Mouse (Mus musculus): ENCODE data around the gene Knop1. TPM values are rescaled to one million over a fixed set of nuclear protein-coding genes. Genes with fewer than 3 reads are reported as not detected.

The Knop1 gene
- polyA plus RNA-seq (2012; rRNA removed): 4.1 and 4.5 TPM in 2 replicates

DNA sequence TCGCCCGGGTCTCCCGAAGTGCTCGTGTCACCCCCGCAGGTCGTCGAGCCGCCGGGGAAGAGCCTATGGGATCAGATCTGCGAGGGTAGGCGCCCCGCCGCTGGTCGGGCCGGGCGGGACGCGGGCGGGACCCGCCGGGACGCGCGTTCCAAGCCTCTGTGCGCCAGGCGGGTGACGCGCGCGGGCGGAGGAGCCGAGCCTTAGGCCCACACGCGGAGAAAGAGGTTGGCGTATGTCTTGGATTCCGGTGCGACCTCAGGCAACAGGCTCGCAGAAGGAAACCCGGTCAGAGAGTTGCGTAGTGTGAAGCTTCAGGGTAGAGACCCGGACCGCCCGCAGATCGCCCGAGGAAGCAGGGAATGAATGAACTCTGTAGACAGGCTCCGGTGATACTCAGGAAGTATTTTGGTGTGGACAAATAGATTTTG is at the start of gene Knop1:
Gene Knop1 (minus strand): TSS at position 378 of the 428 bp plus-strand sequence.
- under 1% methylated on average over 46 of the region's 46 CpGs for WGBS
- Histone ChIP-seq H3K4me3 (ENCODE audit: extremely low read depth, insufficient read depth, insufficient read length) (peak within 1 kb of the TSS; percentile 79), H3K36me3 (ENCODE audit: control insufficient read depth, insufficient read depth, low read length) (peaks cover 4% of the 10 kb centered on the region; the same call in 1 of the 2 replicates), H3K27ac (ENCODE audit: insufficient read depth, low read length) (peak within 1 kb of the TSS; percentile 38; the same call in 1 of the 2 replicates), H3K4me1 (ENCODE audit: control insufficient read depth, insufficient read depth, insufficient read length) (peaks cover 2% of the 10 kb centered on the region; the same call in 1 of the 2 replicates), H3K27me3 (ENCODE audit: control insufficient read depth, insufficient read depth, low read length) (no peaks in the 10 kb centered on the region)
- TF ChIP-seq POLR2A (IDR thresholded peaks at IDR 0.05; ENCODE audit: low read depth, low read length) (no peak), CTCF (IDR thresholded peaks at IDR 0.05; ENCODE audit: extremely low read depth, insufficient read depth, insufficient read length, insufficient replicate concordance) (no peak)
- no peak for DNase-seq (ENCODE audit: low read depth in 1 of 2, low spot score in 2 of 2)

- Histone ChIP-seq H3K27me3 (ENCODE audit: control insufficient read depth, insufficient read depth, low read length) (no peaks in the 10 kb centered on the region), H3K36me3 (ENCODE audit: control insufficient read depth, insufficient read depth, low read length) (no peaks in the 10 kb centered on the region), H3K4me3 (ENCODE audit: extremely low read depth, insufficient read depth, insufficient read length) (no peak overlapping the region), H3K27ac (ENCODE audit: insufficient read depth, low read length) (no peak overlapping the region), H3K4me1 (ENCODE audit: control insufficient read depth, insufficient read depth, insufficient read length) (peaks cover 2% of the 10 kb centered on the region; the same call in 1 of the 2 replicates)
- TF ChIP-seq CTCF (IDR thresholded peaks at IDR 0.05; ENCODE audit: extremely low read depth, insufficient read depth, insufficient read length, insufficient replicate concordance): no peak
- no peak for TF ChIP-seq POLR2A (IDR thresholded peaks at IDR 0.05; ENCODE audit: low read depth, low read length)
- 86% methylated on average over 4 of the region's 4 CpGs for WGBS
- no peak for DNase-seq (ENCODE audit: low read depth in 1 of 2, low spot score in 2 of 2)
Observed at GRCm38 (mm10) chr7:118904530-118904929, 48.5 kb upstream of the Knop1 start.

GRCm38 (mm10) chr7:118903879-118904278 is 47.8 kb upstream of the Knop1 start:
- Histone ChIP-seq H3K36me3 (ENCODE audit: control insufficient read depth, insufficient read depth, low read length) (no peaks in the 10 kb centered on the region), H3K27ac (ENCODE audit: insufficient read depth, low read length) (no peak overlapping the region), H3K4me1 (ENCODE audit: control insufficient read depth, insufficient read depth, insufficient read length) (peaks cover 2% of the 10 kb centered on the region; the same call in 1 of the 2 replicates), H3K27me3 (ENCODE audit: control insufficient read depth, insufficient read depth, low read length) (no peaks in the 10 kb centered on the region), H3K4me3 (ENCODE audit: extremely low read depth, insufficient read depth, insufficient read length) (no peak overlapping the region)
- TF ChIP-seq CTCF (IDR thresholded peaks at IDR 0.05; ENCODE audit: extremely low read depth, insufficient read depth, insufficient read length, insufficient replicate concordance) (no peak), POLR2A (IDR thresholded peaks at IDR 0.05; ENCODE audit: low read depth, low read length) (no peak)
- DNase-seq (ENCODE audit: low read depth in 1 of 2, low spot score in 2 of 2): no peak
- 80% methylated on average over 9 of the region's 9 CpGs for WGBS

DNA sequence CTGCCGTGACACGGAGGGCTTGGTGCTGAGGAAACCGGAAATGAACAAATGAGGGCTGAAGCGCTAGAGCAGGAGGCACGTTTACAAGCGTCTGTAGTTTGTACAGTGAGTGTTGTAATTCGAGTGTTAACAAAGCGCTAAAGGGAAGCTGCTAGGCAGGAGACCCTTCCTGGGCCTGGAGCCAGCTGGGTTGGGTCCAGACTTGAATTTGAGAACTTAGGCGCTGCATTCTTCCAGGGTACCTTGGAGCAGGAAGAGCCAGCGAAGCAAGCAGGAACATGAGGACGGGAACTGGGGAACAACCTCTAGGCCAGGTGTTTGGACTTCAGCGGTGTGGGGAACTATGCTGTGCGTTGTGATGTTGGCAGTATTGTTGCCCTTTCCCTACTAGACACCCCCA is 46.9 kb upstream of the Knop1 start:
- TF ChIP-seq CTCF (IDR thresholded peaks at IDR 0.05; ENCODE audit: extremely low read depth, insufficient read depth, insufficient read length, insufficient replicate concordance) (no peak), POLR2A (IDR thresholded peaks at IDR 0.05; ENCODE audit: low read depth, low read length) (no peak)
- 50% methylated on average over 13 of the region's 13 CpGs for WGBS
- no peaks in the 10 kb centered on the region for H3K27me3 ChIP-seq (ENCODE audit: control insufficient read depth, insufficient read depth, low read length)
- H3K4me1 ChIP-seq (ENCODE audit: control insufficient read depth, insufficient read depth, insufficient read length): peaks cover 2% of the 10 kb centered on the region; the same call in 1 of the 2 replicates
- DNase-seq (ENCODE audit: low read depth in 1 of 2, low spot score in 2 of 2): no peak
- no peak overlapping the region for H3K4me3 ChIP-seq (ENCODE audit: extremely low read depth, insufficient read depth, insufficient read length)
- no peak overlapping the region for H3K27ac ChIP-seq (ENCODE audit: insufficient read depth, low read length)
- H3K36me3 ChIP-seq (ENCODE audit: control insufficient read depth, insufficient read depth, low read length): no peaks in the 10 kb centered on the region

GRCm38 (mm10) chr7:118900090-118900489 is 44.0 kb upstream of the Knop1 start:
- H3K36me3 ChIP-seq (ENCODE audit: control insufficient read depth, insufficient read depth, low read length): no peaks in the 10 kb centered on the region
- no peaks in the 10 kb centered on the region for H3K27me3 ChIP-seq (ENCODE audit: control insufficient read depth, insufficient read depth, low read length)
- H3K27ac ChIP-seq (ENCODE audit: insufficient read depth, low read length): no peak overlapping the region
- DNase-seq (ENCODE audit: low read depth in 1 of 2, low spot score in 2 of 2): no peak
- H3K4me3 ChIP-seq (ENCODE audit: extremely low read depth, insufficient read depth, insufficient read length): no peak overlapping the region
- H3K4me1 ChIP-seq (ENCODE audit: control insufficient read depth, insufficient read depth, insufficient read length): peaks cover 2% of the 10 kb centered on the region; the same call in 1 of the 2 replicates
- no peak for TF ChIP-seq CTCF (IDR thresholded peaks at IDR 0.05; ENCODE audit: extremely low read depth, insufficient read depth, insufficient read length, insufficient replicate concordance)
- TF ChIP-seq POLR2A (IDR thresholded peaks at IDR 0.05; ENCODE audit: low read depth, low read length): no peak
- 78% methylated on average over 2 of the region's 2 CpGs for WGBS

DNA sequence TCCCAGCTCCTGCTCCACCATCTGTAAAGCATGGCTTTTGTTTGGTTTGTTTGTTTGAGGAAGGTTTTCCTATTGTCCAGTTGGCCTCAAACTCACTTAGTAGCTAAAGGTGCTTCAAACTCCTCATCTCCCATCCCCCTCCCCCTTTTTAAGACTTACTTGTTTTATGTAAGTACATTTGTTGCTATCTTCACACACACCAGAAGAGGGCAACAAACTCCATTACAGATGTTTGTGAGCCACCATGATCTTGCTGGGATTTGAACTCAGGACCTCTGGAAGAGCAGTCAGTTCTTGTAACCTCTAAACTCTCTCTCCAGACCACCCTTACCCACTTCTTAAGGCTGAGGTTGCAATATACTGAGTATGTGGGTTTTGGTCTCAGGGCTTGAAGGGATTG is 42.0 kb upstream of the Knop1 start:
- no peak overlapping the region for H3K4me3 ChIP-seq (ENCODE audit: extremely low read depth, insufficient read depth, insufficient read length)
- H3K27ac ChIP-seq (ENCODE audit: insufficient read depth, low read length): no peak overlapping the region
- H3K4me1 ChIP-seq (ENCODE audit: control insufficient read depth, insufficient read depth, insufficient read length): peaks cover 2% of the 10 kb centered on the region; the same call in 1 of the 2 replicates
- no peak for DNase-seq (ENCODE audit: low read depth in 1 of 2, low spot score in 2 of 2)
- no peak for TF ChIP-seq POLR2A (IDR thresholded peaks at IDR 0.05; ENCODE audit: low read depth, low read length)
- no peak for TF ChIP-seq CTCF (IDR thresholded peaks at IDR 0.05; ENCODE audit: extremely low read depth, insufficient read depth, insufficient read length, insufficient replicate concordance)
- no peaks in the 10 kb centered on the region for H3K27me3 ChIP-seq (ENCODE audit: control insufficient read depth, insufficient read depth, low read length)
- no peaks in the 10 kb centered on the region for H3K36me3 ChIP-seq (ENCODE audit: control insufficient read depth, insufficient read depth, low read length)

Data from spleen, adult 2 months (tissue).